Mouse (Mus musculus) stomach, postnatal 0 days (tissue): ENCODE results near the gene Uso1. TPM values are rescaled to one million over a fixed set of nuclear protein-coding genes. Genes with fewer than 3 reads are reported as not detected.

Experiments
- ATAC-seq: fragments of 200-750 bp; cut with Nextera tagmentation; 2 replicates; pipeline ENCODE4 v1.8.0; 2017; ENCODE audit not compliant: low FRiP score, low TSS enrichment
- DNase-seq: peaks from one replicate; pipeline ENCODE4 v3.0.0-alpha.2; 2016; ENCODE audit warnings: low spot score
- H3K27ac ChIP-seq: fragments of 300-500 bp; sonication (generic); replicated peaks from 2 replicates; pipeline ENCODE4 v1.5.1; 2014; ENCODE audit warnings: mild to moderate bottlenecking, control low read depth
- H3K27me3 ChIP-seq: fragments of 300-500 bp; sonication (generic); 2 replicates; pipeline ENCODE4 v1.6.1; 2014; ENCODE audit warnings: low read length; ENCODE audit not compliant: control insufficient read depth, insufficient read depth
- H3K36me3 ChIP-seq: fragments of 300-500 bp; sonication (generic); 2 replicates; pipeline ENCODE4 v1.6.1; 2014; ENCODE audit warnings: low read length, mixed read lengths; ENCODE audit not compliant: control insufficient read depth, insufficient read depth
- H3K4me1 ChIP-seq: fragments of 300-500 bp; sonication (generic); replicated peaks from 2 replicates; pipeline ENCODE4 v1.6.1; 2014; ENCODE audit warnings: antibody characterized with exemption; ENCODE audit not compliant: control insufficient read depth, insufficient read depth
- H3K4me2 ChIP-seq: fragments of 300-500 bp; sonication (generic); replicated peaks from 2 replicates; pipeline ENCODE4 v1.6.1; 2014; ENCODE audit warnings: low read depth, mild to moderate bottlenecking, control low read depth, moderate library complexity
- H3K4me3 ChIP-seq: fragments of 300-500 bp; sonication (generic); 2 replicates; pipeline ENCODE4 v1.5.1; 2014; ENCODE audit warnings: low read depth, low read length, control low read depth
- H3K9ac ChIP-seq: fragments of 300-500 bp; sonication (generic); 2 replicates; pipeline ENCODE4 v1.6.1; 2014; ENCODE audit warnings: mild to moderate bottlenecking, low read length, control low read depth, mixed read lengths
- H3K9me3 ChIP-seq: fragments of 300-500 bp; sonication (generic); 2 replicates; pipeline ENCODE4 v1.6.1; 2016; ENCODE audit warnings: low read length; ENCODE audit not compliant: control insufficient read depth
- CTCF ChIP-seq: IDR thresholded peaks from 2 replicates; pipeline ENCODE4 v1.5.1; 2016; ENCODE audit warnings: antibody characterized with exemption, low read depth, mild to moderate bottlenecking, moderate library complexity
- EP300 ChIP-seq: optimal IDR thresholded peaks from 2 replicates; pipeline ENCODE3; 2016; ENCODE audit warnings: antibody characterized with exemption
- WGBS: fragments of 180-500 bp; shearing (Covaris S2); extraction: QIAGEN DNeasy Blood & Tissue Kit; methylation state at CpG from one replicate; pipeline ENCODE4 v1.1.7; 2014; 5-methylcytosine and 5-hydroxymethylcytosine counted together
- polyA plus RNA-seq: library from polyadenylated mRNA; unstranded; fragments of >200 nt; fragmentation: Nextera tagmentation; extraction: Ambion mirVana; gene quantifications from 2 replicates; pipeline ENCODE4 v1.2.1, GENCODE M21; 2015

The Uso1 gene
- polyA plus RNA-seq, 1 experiment from 2014 or later = 36.6 TPM

GRCm38 (mm10) chr5:92098351-92099109 lies 39.2 kb upstream of the Uso1 start:
- no peaks in the 10 kb centered on the region for H3K36me3 ChIP-seq
- 69% methylated on average over 13 of the region's 13 CpGs for WGBS
- H3K4me3 ChIP-seq = no peak overlapping the region
- H3K27ac ChIP-seq = no peak overlapping the region
- no peaks in the 10 kb centered on the region for H3K4me1 ChIP-seq
- H3K27me3 ChIP-seq = no peaks in the 10 kb centered on the region
- DNase-seq = no peak
- ATAC-seq = no peak
- TF ChIP-seq EP300 (no peak), CTCF (no peak)
- no peak overlapping the region for H3K9ac ChIP-seq
- no peaks in the 10 kb centered on the region for H3K9me3 ChIP-seq
- H3K4me2 ChIP-seq = no peak overlapping the region

- no peak overlapping the region for H3K4me3 ChIP-seq
- DNase-seq (no peak), ATAC-seq (no peak)
- no peak overlapping the region for H3K27ac ChIP-seq
- no peaks in the 10 kb centered on the region for H3K36me3 ChIP-seq
- no peak overlapping the region for H3K4me2 ChIP-seq
- H3K9ac ChIP-seq = no peak overlapping the region
- H3K27me3 ChIP-seq = no peaks in the 10 kb centered on the region
- H3K9me3 ChIP-seq = no peaks in the 10 kb centered on the region
- WGBS = 83% methylated on average over 8 of the region's 8 CpGs
- no peak for TF ChIP-seq EP300
- TF ChIP-seq CTCF = no peak
- H3K4me1 ChIP-seq = no peaks in the 10 kb centered on the region
Measured at GRCm38 (mm10) chr5:92101601-92102000, 36.1 kb upstream of the Uso1 start.

DNA sequence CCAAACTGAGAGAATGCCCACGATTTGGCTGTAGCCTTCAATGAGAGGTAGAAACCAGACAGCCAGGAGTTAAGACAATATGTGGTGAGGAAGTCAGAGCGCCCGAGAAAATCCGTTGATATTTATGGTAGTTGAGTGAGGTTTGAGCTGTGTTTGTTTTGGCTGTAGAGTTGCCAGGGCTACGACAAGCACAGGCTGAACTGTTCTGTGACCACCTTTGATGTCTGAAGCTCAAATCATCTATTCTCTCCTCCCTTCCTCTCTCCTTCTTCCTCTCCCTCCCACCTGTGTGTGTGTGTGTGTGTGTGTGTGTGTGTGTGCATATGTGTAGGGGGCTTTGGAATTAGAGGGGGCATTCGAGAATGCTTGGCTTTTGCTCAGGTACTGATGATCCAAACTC lies 34.7 kb upstream of the Uso1 start:
- Histone ChIP-seq H3K4me3 (no peak overlapping the region), H3K4me1 (no peaks in the 10 kb centered on the region), H3K9me3 (no peaks in the 10 kb centered on the region), H3K27ac (no peak overlapping the region; the same call in 1 of the 2 replicates), H3K4me2 (no peak overlapping the region), H3K27me3 (no peaks in the 10 kb centered on the region), H3K9ac (no peak overlapping the region), H3K36me3 (no peaks in the 10 kb centered on the region)
- DNase-seq = no peak
- ATAC-seq = no peak; the same call in 1 of the 2 replicates
- TF ChIP-seq EP300 (no peak), CTCF (no peak)
- 20% methylated on average over 6 of the region's 6 CpGs for WGBS

GRCm38 (mm10) chr5:92103816-92104415 lies 33.8 kb upstream of the Uso1 start:
- TF ChIP-seq EP300 (no peak), CTCF (no peak)
- H3K4me1 ChIP-seq = no peaks in the 10 kb centered on the region
- no peaks in the 10 kb centered on the region for H3K36me3 ChIP-seq
- DNase-seq (no peak), ATAC-seq (no peak)
- no peaks in the 10 kb centered on the region for H3K9me3 ChIP-seq
- no peak overlapping the region for H3K4me3 ChIP-seq
- H3K9ac ChIP-seq = no peak overlapping the region
- WGBS = 71% methylated on average over 13 of the region's 13 CpGs
- H3K27me3 ChIP-seq = no peaks in the 10 kb centered on the region
- H3K27ac ChIP-seq = no peak overlapping the region
- H3K4me2 ChIP-seq = no peak overlapping the region

GRCm38 (mm10) chr5:92106327-92107125 lies 31.2 kb upstream of the Uso1 start:
- H3K4me2 ChIP-seq = no peak overlapping the region
- H3K27me3 ChIP-seq = no peaks in the 10 kb centered on the region
- DNase-seq (no peak), ATAC-seq (no peak)
- WGBS = 41% methylated on average over 10 of the region's 10 CpGs
- H3K36me3 ChIP-seq = no peaks in the 10 kb centered on the region
- no peak overlapping the region for H3K9ac ChIP-seq
- TF ChIP-seq EP300 (no peak), CTCF (no peak)
- no peak overlapping the region for H3K27ac ChIP-seq
- no peak overlapping the region for H3K4me3 ChIP-seq
- H3K4me1 ChIP-seq = no peaks in the 10 kb centered on the region
- no peaks in the 10 kb centered on the region for H3K9me3 ChIP-seq

DNA sequence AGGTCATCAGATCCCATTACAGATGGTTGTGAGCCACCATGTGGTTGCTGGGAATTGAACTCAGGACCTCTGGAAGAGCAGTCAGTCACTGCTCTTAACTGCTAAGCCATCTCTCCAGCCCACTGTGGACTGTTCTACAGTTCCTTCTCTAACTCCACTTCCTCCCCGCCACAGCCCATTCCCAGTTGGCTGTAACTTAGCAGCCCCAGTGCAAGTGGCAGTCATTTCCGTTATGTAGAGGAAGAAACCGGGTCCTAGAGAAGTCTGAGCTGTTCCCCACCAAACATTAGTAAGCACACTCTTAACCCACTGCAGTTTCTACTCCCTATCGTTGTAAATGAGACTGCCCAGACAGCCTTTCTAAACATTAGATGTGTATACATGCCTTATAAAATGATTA lies 30.5 kb upstream of the Uso1 start:
- no peak for DNase-seq
- Histone ChIP-seq H3K36me3 (no peaks in the 10 kb centered on the region), H3K4me1 (no peaks in the 10 kb centered on the region), H3K9me3 (no peaks in the 10 kb centered on the region), H3K27me3 (no peaks in the 10 kb centered on the region), H3K4me3 (no peak overlapping the region), H3K4me2 (no peak overlapping the region), H3K9ac (no peak overlapping the region), H3K27ac (no peak overlapping the region)
- TF ChIP-seq CTCF (no peak), EP300 (no peak)
- WGBS = 62% methylated on average over 4 of the region's 4 CpGs
- no peak for ATAC-seq
